Mouse (Mus musculus): ENCODE measurements at regions not wholly inside any gene's neighbourhood (a gene's known extent, or its start where the extent isn't known, plus 50 kb on each side); places are given as distances from the start of the nearest gene placed in this dataset.
A peak's percentile ranks its signal among the peaks of the same experiment; 100 is the strongest.

GRCm38 (mm10) chr15:85670176-85670788, 64.5 kb upstream of the Ppara start:
- DNase-seq (ENCODE audit: low spot score): peak; percentile 76

GRCm38 (mm10) chr15:85670789-85671700, 63.7 kb upstream of the Ppara start:
- DNase-seq (ENCODE audit: low spot score) (peak; percentile 79), ATAC-seq (replicated peaks; ENCODE audit: low FRiP score) (peak; percentile 69)
- Histone ChIP-seq H3K4me3 (ENCODE audit: low read depth, low read length) (peak overlapping the region; percentile 64), H3K9me3 (ENCODE audit: control insufficient read depth, low read length) (no peaks in the 10 kb centered on the region), H3K4me1 (replicated peaks; ENCODE audit: control insufficient read depth, insufficient read depth, low read length) (0 out of 2 replicates have a peak, but pooled peaks cover 6% of the 10 kb centered on the region), H3K27ac (ENCODE audit: low read depth, low read length) (no peak overlapping the region), H3K4me2 (ENCODE audit: low read depth, low read length, severe bottlenecking) (peak overlapping the region; percentile 88), H3K36me3 (ENCODE audit: control insufficient read depth, insufficient read depth, low read length) (no peaks in the 10 kb centered on the region), H3K9ac (ENCODE audit: low read length) (peak overlapping the region; percentile 84), H3K27me3 (ENCODE audit: control insufficient read depth, insufficient read depth, low read length) (peaks cover 84% of the 10 kb centered on the region)
- 1% methylated on average over 112 of the region's 141 CpGs for WGBS

More at GRCm38 (mm10) chr15:85670176-85670788, 64.5 kb upstream of the Ppara start:
- Histone ChIP-seq H3K4me2 (ENCODE audit: low read depth, low read length, severe bottlenecking) (peak overlapping the region; percentile 88), H3K9ac (ENCODE audit: low read length) (peak overlapping the region; percentile 84), H3K4me1 (replicated peaks; ENCODE audit: control insufficient read depth, insufficient read depth, low read length) (0 out of 2 replicates have a peak, but pooled peaks cover 6% of the 10 kb centered on the region), H3K9me3 (ENCODE audit: control insufficient read depth, low read length) (no peaks in the 10 kb centered on the region), H3K36me3 (ENCODE audit: control insufficient read depth, insufficient read depth, low read length) (no peaks in the 10 kb centered on the region), H3K4me3 (ENCODE audit: low read depth, low read length) (peak overlapping the region; percentile 64), H3K27me3 (ENCODE audit: control insufficient read depth, insufficient read depth, low read length) (peaks cover 84% of the 10 kb centered on the region), H3K27ac (ENCODE audit: low read depth, low read length) (no peak overlapping the region)
- ATAC-seq (replicated peaks; ENCODE audit: low FRiP score): peak; percentile 83
- under 1% methylated on average over 55 of the region's 64 CpGs for WGBS

GRCm38 (mm10) chr15:85671701-85672191, 63.0 kb upstream of the Ppara start:
- no peaks in the 10 kb centered on the region for H3K9me3 ChIP-seq (ENCODE audit: control insufficient read depth, low read length)
- WGBS: 4% methylated on average over 50 of the region's 50 CpGs
- H3K36me3 ChIP-seq (ENCODE audit: control insufficient read depth, insufficient read depth, low read length): no peaks in the 10 kb centered on the region
- DNase-seq (ENCODE audit: low spot score) (peak; percentile 75), ATAC-seq (replicated peaks; ENCODE audit: low FRiP score) (no peak; the same call in none of the 2 replicates)
- H3K27ac ChIP-seq (ENCODE audit: low read depth, low read length): no peak overlapping the region
- H3K27me3 ChIP-seq (ENCODE audit: control insufficient read depth, insufficient read depth, low read length): peaks cover 84% of the 10 kb centered on the region
- H3K4me2 ChIP-seq (ENCODE audit: low read depth, low read length, severe bottlenecking): peak overlapping the region; percentile 88
- H3K9ac ChIP-seq (ENCODE audit: low read length): peak overlapping the region; percentile 84
- H3K4me1 ChIP-seq (replicated peaks; ENCODE audit: control insufficient read depth, insufficient read depth, low read length): 0 out of 2 replicates have a peak, but pooled peaks cover 6% of the 10 kb centered on the region
- peak overlapping the region; percentile 64 for H3K4me3 ChIP-seq (ENCODE audit: low read depth, low read length)

- no peaks in the 10 kb centered on the region for H3K9me3 ChIP-seq (ENCODE audit: control insufficient read depth, low read length)
- H3K4me2 ChIP-seq (ENCODE audit: low read depth, low read length, severe bottlenecking): peak overlapping the region; percentile 88; the same call in 1 of the 2 replicates
- ATAC-seq (replicated peaks; ENCODE audit: low FRiP score) (no peak), DNase-seq (ENCODE audit: low spot score) (no peak)
- no peak overlapping the region for H3K27ac ChIP-seq (ENCODE audit: low read depth, low read length)
- H3K4me3 ChIP-seq (ENCODE audit: low read depth, low read length): peak overlapping the region; percentile 64
- no peaks in the 10 kb centered on the region for H3K36me3 ChIP-seq (ENCODE audit: control insufficient read depth, insufficient read depth, low read length)
- 0 out of 2 replicates have a peak, but pooled peaks cover 6% of the 10 kb centered on the region for H3K4me1 ChIP-seq (replicated peaks; ENCODE audit: control insufficient read depth, insufficient read depth, low read length)
- WGBS: 79% methylated on average over 3 of the region's 3 CpGs
- peaks cover 84% of the 10 kb centered on the region for H3K27me3 ChIP-seq (ENCODE audit: control insufficient read depth, insufficient read depth, low read length)
- H3K9ac ChIP-seq (ENCODE audit: low read length): no peak overlapping the region; the same call in none of the 2 replicates
These were observed 62.4 kb upstream of the Ppara start for GRCm38 (mm10) chr15:85672376-85672775.

GRCm38 (mm10) chr15:85672931-85673330, 61.9 kb upstream of the Ppara start:
- Histone ChIP-seq H3K9me3 (ENCODE audit: control insufficient read depth, low read length) (no peaks in the 10 kb centered on the region), H3K9ac (ENCODE audit: low read length) (no peak overlapping the region; the same call in 1 of the 2 replicates), H3K27me3 (ENCODE audit: control insufficient read depth, insufficient read depth, low read length) (peaks cover 81% of the 10 kb centered on the region), H3K4me1 (replicated peaks; ENCODE audit: control insufficient read depth, insufficient read depth, low read length) (0 out of 2 replicates have a peak, but pooled peaks cover 6% of the 10 kb centered on the region), H3K36me3 (ENCODE audit: control insufficient read depth, insufficient read depth, low read length) (no peaks in the 10 kb centered on the region), H3K27ac (ENCODE audit: low read depth, low read length) (no peak overlapping the region), H3K4me3 (ENCODE audit: low read depth, low read length) (peak overlapping the region; percentile 64; the same call in 1 of the 2 replicates), H3K4me2 (ENCODE audit: low read depth, low read length, severe bottlenecking) (peak overlapping the region; percentile 88; the same call in 1 of the 2 replicates)
- WGBS: 73% methylated on average over 3 of the region's 3 CpGs
- ATAC-seq (replicated peaks; ENCODE audit: low FRiP score): no peak
- DNase-seq (ENCODE audit: low spot score): no peak

- H3K4me1 ChIP-seq (replicated peaks; ENCODE audit: control insufficient read depth, insufficient read depth, low read length): 0 out of 2 replicates have a peak, but pooled peaks cover 6% of the 10 kb centered on the region
- no peaks in the 10 kb centered on the region for H3K36me3 ChIP-seq (ENCODE audit: control insufficient read depth, insufficient read depth, low read length)
- ATAC-seq (replicated peaks; ENCODE audit: low FRiP score) (no peak), DNase-seq (ENCODE audit: low spot score) (no peak)
- no peak overlapping the region for H3K9ac ChIP-seq (ENCODE audit: low read length)
- H3K9me3 ChIP-seq (ENCODE audit: control insufficient read depth, low read length): no peaks in the 10 kb centered on the region
- H3K4me3 ChIP-seq (ENCODE audit: low read depth, low read length): no peak overlapping the region
- H3K4me2 ChIP-seq (ENCODE audit: low read depth, low read length, severe bottlenecking): no peak overlapping the region
- peaks cover 79% of the 10 kb centered on the region for H3K27me3 ChIP-seq (ENCODE audit: control insufficient read depth, insufficient read depth, low read length)
- no peak overlapping the region for H3K27ac ChIP-seq (ENCODE audit: low read depth, low read length)
- WGBS: 85% methylated on average over 9 of the region's 9 CpGs
These were observed 61.3 kb upstream of the Ppara start for GRCm38 (mm10) chr15:85673506-85673905.

- Histone ChIP-seq H3K27ac (ENCODE audit: low read depth, low read length) (no peak overlapping the region), H3K4me1 (replicated peaks; ENCODE audit: control insufficient read depth, insufficient read depth, low read length) (0 out of 2 replicates have a peak, but pooled peaks cover 6% of the 10 kb centered on the region), H3K9me3 (ENCODE audit: control insufficient read depth, low read length) (no peaks in the 10 kb centered on the region), H3K36me3 (ENCODE audit: control insufficient read depth, insufficient read depth, low read length) (no peaks in the 10 kb centered on the region), H3K4me2 (ENCODE audit: low read depth, low read length, severe bottlenecking) (no peak overlapping the region), H3K27me3 (ENCODE audit: control insufficient read depth, insufficient read depth, low read length) (peaks cover 75% of the 10 kb centered on the region), H3K9ac (ENCODE audit: low read length) (no peak overlapping the region), H3K4me3 (ENCODE audit: low read depth, low read length) (no peak overlapping the region)
- 89% methylated on average over 9 of the region's 9 CpGs for WGBS
- no peak for DNase-seq (ENCODE audit: low spot score)
- no peak for ATAC-seq (replicated peaks; ENCODE audit: low FRiP score)
These were observed 60.4 kb upstream of the Ppara start for GRCm38 (mm10) chr15:85674191-85674984.

GRCm38 (mm10) chr15:85675126-85675525, 59.7 kb upstream of the Ppara start:
- Histone ChIP-seq H3K4me1 (replicated peaks; ENCODE audit: control insufficient read depth, insufficient read depth, low read length) (0 out of 2 replicates have a peak, but pooled peaks cover 2% of the 10 kb centered on the region), H3K9me3 (ENCODE audit: control insufficient read depth, low read length) (no peaks in the 10 kb centered on the region), H3K27me3 (ENCODE audit: control insufficient read depth, insufficient read depth, low read length) (peaks cover 68% of the 10 kb centered on the region), H3K9ac (ENCODE audit: low read length) (no peak overlapping the region), H3K4me3 (ENCODE audit: low read depth, low read length) (no peak overlapping the region), H3K27ac (ENCODE audit: low read depth, low read length) (no peak overlapping the region), H3K36me3 (ENCODE audit: control insufficient read depth, insufficient read depth, low read length) (no peaks in the 10 kb centered on the region), H3K4me2 (ENCODE audit: low read depth, low read length, severe bottlenecking) (no peak overlapping the region)
- WGBS: 88% methylated on average over 7 of the region's 7 CpGs
- DNase-seq (ENCODE audit: low spot score) (no peak), ATAC-seq (replicated peaks; ENCODE audit: low FRiP score) (no peak)
